Mouse (Mus musculus): ENCODE measurements around the gene Ctsl. TPM values are rescaled to one million over a fixed set of nuclear protein-coding genes. Genes with fewer than 3 reads are reported as not detected.

Ctsl gene
- polyA plus RNA-seq (2017; shearing (Covaris generic)): 14.7 TPM

DNA sequence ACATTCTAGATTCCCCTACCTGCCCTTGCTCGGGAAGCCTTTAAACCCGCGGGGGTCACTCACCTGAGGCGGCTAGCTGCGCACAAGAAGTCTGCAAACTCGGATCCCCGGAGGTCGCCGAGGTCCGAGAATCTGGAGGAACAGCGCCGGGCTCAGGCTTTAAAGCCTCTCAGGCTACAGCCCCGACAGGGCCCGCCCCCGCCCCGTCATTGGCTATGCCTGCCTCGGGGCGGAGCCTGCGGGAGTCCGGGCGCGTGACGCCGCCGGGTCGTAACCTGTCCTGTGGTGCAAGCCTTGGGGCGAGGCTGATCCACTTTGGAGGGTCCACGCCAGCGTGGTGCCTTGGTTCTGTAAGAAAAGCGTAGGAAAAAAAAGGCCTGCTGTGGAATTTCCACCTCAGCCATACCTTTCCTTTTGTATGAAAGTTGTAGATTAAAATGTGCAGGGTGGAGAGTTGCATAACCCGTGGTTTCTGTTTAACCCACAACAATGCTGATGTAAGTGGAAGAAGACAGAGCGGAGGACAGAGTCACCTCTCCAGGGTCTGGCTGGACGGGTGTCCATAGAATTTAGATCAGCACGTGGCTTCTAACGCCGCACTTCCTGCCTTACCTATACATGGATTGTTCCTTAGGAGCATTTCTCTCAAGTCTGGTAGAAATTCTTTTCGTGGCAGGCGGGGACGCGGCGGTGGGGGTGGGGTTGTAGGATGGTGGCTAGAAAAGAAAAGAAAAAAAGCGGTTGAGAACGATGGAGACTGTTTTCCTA lies at the start of gene Ctsl:
Gene Ctsl (minus strand): TSS at position 718 of the 768 bp plus-strand sequence.

DNA sequence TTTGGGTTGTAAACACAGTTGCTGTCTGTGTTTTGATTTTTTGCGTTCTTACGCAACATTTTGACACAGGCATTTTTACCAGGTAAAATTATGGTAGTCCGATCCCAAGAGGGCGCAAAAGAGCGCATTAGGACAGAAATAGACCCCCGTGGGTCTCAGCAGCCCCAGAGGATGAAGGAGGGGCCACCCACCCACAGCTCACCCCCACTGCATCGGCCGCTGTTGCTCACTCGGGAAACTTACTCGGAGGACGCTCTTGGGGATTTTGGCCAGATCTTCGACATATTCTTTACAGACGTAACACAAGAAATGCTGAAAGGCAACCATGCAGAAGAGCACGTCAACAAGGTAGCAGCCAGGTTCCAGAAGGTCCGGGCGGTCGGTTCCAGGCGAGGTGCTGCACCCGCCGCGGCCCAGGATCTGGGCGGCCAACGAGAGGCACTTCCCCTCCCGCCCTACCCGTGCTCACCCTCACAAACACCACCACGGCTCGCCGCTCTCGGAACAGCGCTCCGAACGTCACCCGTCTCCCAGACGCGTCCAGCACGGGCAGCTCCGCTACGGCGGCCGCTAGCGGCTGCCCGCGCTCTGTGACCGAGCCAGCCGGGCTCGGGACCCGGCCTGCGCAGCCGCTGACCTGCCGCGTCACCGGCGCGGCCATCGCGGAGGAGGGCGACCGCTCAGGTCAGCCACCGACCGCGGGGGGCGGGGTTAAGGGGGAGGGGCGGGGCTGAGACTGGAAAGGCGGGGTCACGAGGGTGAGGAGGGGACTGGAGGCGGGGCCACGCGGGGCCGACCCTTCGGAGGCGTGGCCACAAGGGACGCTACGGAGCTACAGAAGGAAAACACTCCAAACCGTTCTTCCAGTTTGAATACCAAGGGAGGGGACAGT lies 58.4 kb downstream of the Ctsl start, which contains the start of gene Aaed1:
Gene Aaed1 (minus strand): TSS at position 687 of the 892 bp plus-strand sequence.

Other genes starting within 250 kb of the Ctsl start
- 31.4 TPM for gene Slc35d2, start 241.5 kb downstream of the Ctsl start, polyA plus RNA-seq (2017; shearing (Covaris generic))
- gene Zfp367, start 217.7 kb downstream of the Ctsl start, polyA plus RNA-seq (2017; shearing (Covaris generic)): 8.0 TPM
- gene Habp4, start 209.1 kb downstream of the Ctsl start, polyA plus RNA-seq (2017; shearing (Covaris generic)): 1.7 TPM
- 8.5 TPM for gene Cdc14b, start 95.6 kb downstream of the Ctsl start, polyA plus RNA-seq (2017; shearing (Covaris generic))
- 9.1 TPM for gene Aaed1, start 58.2 kb downstream of the Ctsl start, polyA plus RNA-seq (2017; shearing (Covaris generic))
- 5.9 TPM for gene Cdk20, start 61.4 kb upstream of the Ctsl start, polyA plus RNA-seq (2017; shearing (Covaris generic))
- not detected for gene Fam240b, start 126.9 kb upstream of the Ctsl start, polyA plus RNA-seq (2017; shearing (Covaris generic))

Measured in activated CD4-positive, CD25-positive, alpha-beta regulatory T cell, adult 9 weeks (primary cell).